Mouse (Mus musculus) monocyte, adult 2 months (primary cell): Measurements from ENCODE around the gene Ajm1.

ENCODE experiments used
- DNase-seq, 2 experiments: peaks; one replicate each; pipeline ENCODE4 v3.0.0; 2022; ENCODE audit warnings: low spot score in 2 of 2, low read depth in 1 of 2

Ajm1 gene

GRCm38 (mm10) chr2:25581294-25581864 lies at the start of gene Ajm1:
Ajm1 (minus strand) TSS chr2:25581757.
- DNase-seq: peak in 1 of 2 experiments; percentile 50

- no peak for DNase-seq
These were observed 47.2 kb upstream of the Ajm1 start for GRCm38 (mm10) chr2:25628738-25629137.

GRCm38 (mm10) chr2:25627811-25628210 lies 46.3 kb upstream of the Ajm1 start, which contains the start of gene Fcna:
Fcna (minus strand) TSS chr2:25628030.
- DNase-seq: no peak

- no peak for DNase-seq
These were observed 44.4 kb upstream of the Ajm1 start for GRCm38 (mm10) chr2:25625986-25626385.

GRCm38 (mm10) chr2:25621229-25622200 lies 40.0 kb upstream of the Ajm1 start, which contains the start of gene Tmem141:
Tmem141 (minus strand) TSS chr2:25622005.
- DNase-seq: peak; percentile 30 to 76

- no peak for DNase-seq
These were observed 39.3 kb upstream of the Ajm1 start for GRCm38 (mm10) chr2:25620852-25621228.

- DNase-seq: no peak
These were observed 38.8 kb upstream of the Ajm1 start for GRCm38 (mm10) chr2:25620386-25620785.

GRCm38 (mm10) chr2:25617578-25617977 lies 36.0 kb upstream of the Ajm1 start, which contains the start of gene Ccdc183:
Ccdc183 (minus strand) TSS chr2:25617678.
- no peak for DNase-seq

GRCm38 (mm10) chr2:25616398-25616797 lies 34.8 kb upstream of the Ajm1 start:
- DNase-seq: no peak

GRCm38 (mm10) chr2:25608671-25609070 lies 27.1 kb upstream of the Ajm1 start:
- no peak for DNase-seq

GRCm38 (mm10) chr2:25607761-25608622 lies 26.4 kb upstream of the Ajm1 start, which contains the start of gene Rabl6:
Rabl6 (minus strand) TSS chr2:25608521.
- peak; percentile 66 to 75 for DNase-seq

- DNase-seq: no peak
These were observed 21.0 kb upstream of the Ajm1 start for GRCm38 (mm10) chr2:25602526-25602925.

GRCm38 (mm10) chr2:25600037-25600436 lies 18.5 kb upstream of the Ajm1 start:
- no peak for DNase-seq

- DNase-seq: no peak
These were observed 17.2 kb upstream of the Ajm1 start for GRCm38 (mm10) chr2:25598749-25599148.

GRCm38 (mm10) chr2:25596765-25597510 lies 15.4 kb upstream of the Ajm1 start:
- no peak for DNase-seq

- DNase-seq: no peak
These were observed 10.3 kb upstream of the Ajm1 start for GRCm38 (mm10) chr2:25591863-25592262.

- no peak for DNase-seq
These were observed 6.8 kb upstream of the Ajm1 start for GRCm38 (mm10) chr2:25588227-25588907.

- no peak for DNase-seq
These were observed 5.7 kb upstream of the Ajm1 start for GRCm38 (mm10) chr2:25587290-25587689.

- no peak for DNase-seq
These were observed 4.0 kb upstream of the Ajm1 start for GRCm38 (mm10) chr2:25585601-25586000.

- no peak for DNase-seq
These were observed 3.3 kb upstream of the Ajm1 start for GRCm38 (mm10) chr2:25584856-25585255.
